ENCODE assay signal across 9 mouse cellular contexts in the genomic region with DNA sequence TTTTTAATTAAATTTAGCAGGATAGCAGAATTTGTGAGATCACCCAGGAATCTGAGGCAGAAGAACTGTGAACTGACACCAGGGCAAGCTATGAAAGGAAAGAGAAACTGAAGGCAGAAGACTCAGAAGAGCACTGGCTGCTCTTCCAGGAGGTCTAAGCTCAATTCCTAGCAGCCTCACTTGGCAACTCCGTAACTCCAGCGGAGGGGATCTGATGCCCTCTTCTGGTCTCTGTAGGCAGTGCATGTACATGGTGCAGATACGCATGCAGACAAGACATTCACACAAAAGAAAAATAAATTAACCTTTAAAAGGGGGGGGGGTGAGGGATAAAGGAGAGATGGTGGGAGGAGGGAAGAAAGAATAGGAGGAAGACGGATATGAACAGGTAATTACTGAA.
DNase-seq lines count a peak whose midpoint lies in the region; TF ChIP-seq lines count a peak whose summit lies in the region.
"Had no signal": no experiment of that assay in that cellular context is flagged by ENCODE, and none has a peak within 500 bp of the region (broad histone marks: within the 10 kb centered on the region; RNA-seq: fewer than 3 reads in every experiment).

No protein-coding gene starts in this region.

- no peak overlapping the region for H3K9ac ChIP-seq in ES-Bruce4 (ENCODE audit: low read depth, poor library complexity, severe bottlenecking)
- H3K9ac ChIP-seq: midbrain, embryonic 12.5 days had no signal

- no peaks in the 10 kb centered on the region for H3K36me3 ChIP-seq in ES-Bruce4 (ENCODE audit: control insufficient read depth, insufficient read depth, low read length, poor library complexity, severe bottlenecking)
- H3K36me3 ChIP-seq: midbrain, embryonic 12.5 days had no signal

- intact Hi-C loops in left cerebral cortex, postnatal 14 days (cut with DNase I) = loop anchor here (5.0 kb wide), 1 partner anchor 128 kb away; no protein-coding TSS in a partner anchor

- H3K4me1 ChIP-seq in ES-Bruce4 (ENCODE audit: control insufficient read depth, insufficient read depth, low read length) = peaks cover 3% of the 10 kb centered on the region

- no peaks in the 10 kb centered on the region for H3K27me3 ChIP-seq in ES-Bruce4 (ENCODE audit: control insufficient read depth, insufficient read depth, low read length, poor library complexity, severe bottlenecking)

- peak; percentile 53 to 73 for DNase-seq in cerebellum, postnatal 4 days (ENCODE audit: low spot score in 2 of 2)
- no peak for DNase-seq in cerebellum, adult 8-10 months
- DNase-seq in left cerebral cortex, postnatal 14 days (ENCODE audit: low spot score in 2 of 2) = peak; percentile 56 to 69
- no peak for DNase-seq in left cerebral cortex, adult 11 months (ENCODE audit: low spot score)
- peak; percentile 36 to 61 for DNase-seq in kidney, postnatal 36 days
- DNase-seq in yolk sac, embryonic 10.5 days (ENCODE audit: low spot score) = no peak
- no peak for DNase-seq in adrenal gland, adult 18-20 months (ENCODE audit: low spot score in 2 of 2)

- no peak for TF ChIP-seq POLR2A in ES-Bruce4 (IDR thresholded peaks at IDR 0.05; ENCODE audit: insufficient read depth, low read length)

- TF ChIP-seq EP300 in ES-Bruce4 (IDR thresholded peaks at IDR 0.05; ENCODE audit: insufficient read depth, low read depth, low read length) = 0 out of 2 replicates have a peak, but pooled peaks have one; percentile 8

- H3K27ac ChIP-seq in ES-Bruce4 (ENCODE audit: insufficient read depth, low read length) = no peak overlapping the region
- H3K27ac ChIP-seq: midbrain, embryonic 12.5 days had no signal

- H3K9me3 ChIP-seq in ES-Bruce4 (replicated peaks; ENCODE audit: control insufficient read depth, insufficient read depth, low read length, poor library complexity, severe bottlenecking) = no peaks in the 10 kb centered on the region
- H3K9me3 ChIP-seq: midbrain, embryonic 12.5 days had no signal

- H3K4me3 ChIP-seq in ES-Bruce4 (ENCODE audit: low read depth, low read length) = no peak overlapping the region
- H3K4me3 ChIP-seq: midbrain, embryonic 12.5 days had no signal

- TF ChIP-seq CTCF in ES-Bruce4 (IDR thresholded peaks at IDR 0.05; ENCODE audit: low read depth, low read length) = peak; percentile 73

Comparison
In these comparisons a context has a peak if more than half of its experiments do, and no peak if none do; other contexts are left out.
1. DNase-seq: peak in cerebellum, postnatal 4 days (2 of 2), left cerebral cortex, postnatal 14 days (2 of 2) and kidney, postnatal 36 days (2 of 2); none in cerebellum, adult 8-10 months (single experiment), left cerebral cortex, adult 11 months (single experiment), yolk sac, embryonic 10.5 days (single experiment) and adrenal gland, adult 18-20 months (0 of 2).